Mouse (Mus musculus) v-Abl transformed pro-B cells (cell line): ENCODE data around the gene Ano2.

ENCODE experiments used
- in situ Hi-C, 2 experiments: fragments of 400-800 bp; cut with MboI; formaldehyde crosslinking; loops; one replicate each; pipeline ENCODE4 v1.15.1; 2025; ENCODE audit not compliant: unreplicated experiment in 2 of 2

Ano2 gene

DNA sequence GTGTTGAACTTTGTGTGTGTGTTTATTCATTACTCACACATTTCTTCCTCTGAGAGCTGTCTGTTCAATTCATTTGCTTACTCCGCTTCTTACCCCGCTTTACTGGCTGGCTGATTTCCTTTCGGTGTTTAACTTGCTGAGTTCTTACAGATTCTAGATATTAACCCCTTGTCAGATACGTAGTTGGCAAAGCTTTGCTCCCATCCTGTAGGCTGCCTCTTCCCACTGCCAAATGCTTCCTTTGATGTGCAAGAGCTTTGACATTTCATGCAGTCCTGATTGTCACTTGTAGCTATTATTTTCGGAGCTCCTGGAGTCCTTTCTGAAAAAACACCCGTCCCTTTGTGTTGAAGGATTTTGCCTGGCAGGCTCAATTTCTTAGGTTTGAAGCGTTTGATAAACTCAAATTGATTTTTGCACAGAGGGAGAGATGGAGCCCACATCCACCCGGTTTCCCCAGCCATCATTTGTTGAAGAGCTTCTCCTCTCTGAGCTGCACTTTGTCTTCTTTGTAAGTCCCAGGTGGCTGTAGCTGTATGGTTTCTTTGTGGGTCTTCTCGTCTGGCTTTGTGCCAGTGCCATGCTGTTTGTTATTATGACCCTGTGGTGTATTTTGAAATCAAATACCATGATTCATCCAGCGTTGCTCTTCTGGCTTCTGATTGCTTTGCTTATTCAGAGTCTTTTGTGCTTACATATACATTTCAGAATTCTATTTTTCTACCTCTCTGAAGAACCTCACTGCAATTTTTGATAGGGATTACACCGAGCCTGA, 47.5 kb downstream of the Ano2 start:
- in situ Hi-C loops = no loop called here

GRCm38 (mm10) chr6:125743203-125744100, 53.2 kb downstream of the Ano2 start:
- in situ Hi-C loops = no loop called here

DNA sequence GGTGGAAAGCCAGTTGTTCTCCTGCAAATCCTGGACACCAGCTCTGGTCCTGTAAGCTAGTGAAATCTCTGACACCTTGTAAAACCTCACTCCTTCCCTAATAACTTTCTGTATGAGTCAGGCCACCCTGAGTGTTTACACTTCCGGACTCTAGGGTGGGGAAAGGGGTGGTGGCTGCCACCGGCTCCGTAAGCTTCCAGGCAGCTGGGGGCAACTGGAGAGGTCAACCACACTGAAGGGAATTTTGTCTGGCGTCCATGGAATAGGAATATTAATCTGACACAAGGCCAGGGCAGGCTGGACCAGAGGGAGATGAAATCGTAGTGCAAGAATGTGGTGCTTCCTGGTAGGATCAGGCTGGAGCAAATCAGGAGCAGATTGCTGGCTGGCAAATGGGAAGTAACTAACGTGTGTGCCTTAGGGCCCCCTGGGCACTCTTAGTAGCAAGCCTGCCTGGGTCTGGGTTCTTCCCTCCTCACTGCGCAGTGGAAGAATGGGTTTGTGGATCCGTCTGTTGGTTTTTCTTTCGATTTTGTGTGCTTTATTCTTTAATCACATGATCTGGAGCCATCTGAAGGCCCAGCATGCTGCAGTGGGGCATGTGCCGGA, 57.2 kb downstream of the Ano2 start:
- in situ Hi-C loops = no loop called here

DNA sequence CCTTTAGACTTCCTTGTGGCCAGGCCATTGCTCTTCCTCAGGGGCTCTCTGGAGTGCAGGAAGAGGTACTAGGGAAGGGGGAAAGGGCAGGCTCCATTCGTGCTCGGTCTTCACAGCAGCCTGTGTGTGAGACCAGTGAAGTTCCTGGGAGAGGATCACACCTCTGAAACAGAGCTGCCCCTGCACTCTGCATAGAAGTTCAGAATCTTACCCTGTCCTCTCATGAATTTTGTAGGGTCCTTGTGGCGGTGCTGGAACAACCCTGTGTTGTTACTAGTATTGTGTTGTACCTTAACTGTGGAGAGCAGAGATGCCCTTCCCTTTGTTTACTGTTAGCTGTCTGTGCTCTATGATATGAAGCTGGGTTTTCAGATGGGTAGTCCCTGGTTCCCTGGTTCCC, 58.4 kb downstream of the Ano2 start:
- in situ Hi-C loops = no loop called here

- in situ Hi-C loops = no loop called here
Observed at GRCm38 (mm10) chr6:125762851-125763519, 72.8 kb downstream of the Ano2 start.

- in situ Hi-C loops = no loop called here
Observed at GRCm38 (mm10) chr6:125773256-125773655, 83.0 kb downstream of the Ano2 start.

DNA sequence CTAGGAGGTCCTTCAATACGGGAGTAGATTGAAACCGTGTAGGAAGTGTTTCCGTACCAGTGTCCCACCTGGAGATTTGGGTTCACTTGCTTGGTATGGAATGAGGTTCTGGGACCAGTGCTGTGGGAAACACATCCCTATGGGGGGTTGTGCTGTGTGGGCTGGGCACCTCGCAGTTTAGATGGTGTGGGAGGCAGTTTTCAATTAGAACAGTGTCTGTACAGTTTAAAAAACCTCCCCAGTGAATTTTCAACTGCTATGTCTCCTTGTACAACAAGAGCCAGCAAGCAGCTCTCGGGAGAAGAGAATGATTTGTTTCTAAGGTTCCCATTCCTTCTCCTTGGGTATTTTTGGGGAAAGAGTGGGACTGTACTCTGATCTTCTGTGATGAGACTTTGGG, 86.1 kb downstream of the Ano2 start:
- in situ Hi-C loops = no loop called here

GRCm38 (mm10) chr6:125802954-125803353, 112.7 kb downstream of the Ano2 start:
- in situ Hi-C loops = no loop called here

DNA sequence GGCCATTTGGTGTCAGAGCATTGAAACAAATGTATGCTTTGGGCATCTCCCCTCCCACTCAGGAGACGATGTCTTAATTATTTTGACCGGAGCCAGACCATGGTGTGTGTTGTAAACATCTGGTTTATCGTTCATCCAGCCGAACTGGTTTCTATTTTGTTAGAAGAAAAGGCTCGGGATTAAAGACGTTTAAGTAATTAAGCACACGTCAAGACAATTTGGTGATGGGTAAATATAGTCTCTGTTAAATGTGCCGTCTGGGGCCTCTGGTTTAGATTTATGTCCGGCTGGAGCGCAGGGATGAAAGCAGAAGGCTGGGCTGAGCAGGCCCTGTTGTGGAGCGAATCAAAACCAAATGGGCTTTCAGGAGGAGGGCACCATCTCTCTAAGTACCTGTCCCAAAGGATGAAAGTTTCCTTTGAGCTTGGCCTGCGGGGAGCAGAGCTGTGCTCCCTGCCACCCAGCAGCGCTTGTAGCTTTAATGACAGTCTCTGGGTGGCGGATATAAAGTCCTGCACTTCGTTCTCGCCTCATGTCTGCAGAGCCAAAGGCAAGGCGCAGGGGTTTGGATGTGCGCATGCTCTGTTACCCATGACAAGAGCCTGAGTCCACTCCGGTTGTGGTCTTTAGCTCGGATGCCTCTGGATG, 113.3 kb downstream of the Ano2 start:
- in situ Hi-C loops = no loop called here

DNA sequence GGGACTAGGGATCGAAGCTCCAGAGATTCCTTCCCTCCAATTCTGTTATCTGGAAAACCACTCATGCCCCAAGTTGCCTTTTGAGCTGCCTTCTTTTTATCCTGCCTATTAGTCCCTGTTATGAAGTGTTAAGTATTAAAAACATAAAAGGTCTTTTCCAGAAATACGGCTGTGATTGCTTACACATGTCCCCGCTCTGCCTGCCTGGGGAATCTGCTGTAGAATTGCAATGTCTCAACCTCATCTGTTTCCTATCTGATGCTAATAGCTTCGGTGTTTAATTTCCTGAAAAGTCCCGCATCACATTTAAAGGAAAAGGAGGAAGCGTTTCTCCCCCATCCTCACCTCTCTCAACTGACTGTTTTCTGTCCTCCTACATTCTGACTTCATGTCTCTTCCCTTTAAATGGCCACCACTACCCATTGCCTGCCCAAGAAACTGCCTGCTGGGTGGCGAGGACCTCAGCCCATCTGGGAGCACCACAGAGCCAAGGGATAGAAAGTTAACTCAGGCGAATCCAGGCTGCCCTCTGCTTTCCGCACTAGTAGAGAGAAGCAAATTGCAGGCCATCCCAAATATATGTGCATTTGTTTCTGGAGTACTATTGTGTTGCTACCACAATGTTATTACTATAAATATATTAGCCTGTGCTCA, 118.9 kb downstream of the Ano2 start:
- in situ Hi-C loops = no loop called here

DNA sequence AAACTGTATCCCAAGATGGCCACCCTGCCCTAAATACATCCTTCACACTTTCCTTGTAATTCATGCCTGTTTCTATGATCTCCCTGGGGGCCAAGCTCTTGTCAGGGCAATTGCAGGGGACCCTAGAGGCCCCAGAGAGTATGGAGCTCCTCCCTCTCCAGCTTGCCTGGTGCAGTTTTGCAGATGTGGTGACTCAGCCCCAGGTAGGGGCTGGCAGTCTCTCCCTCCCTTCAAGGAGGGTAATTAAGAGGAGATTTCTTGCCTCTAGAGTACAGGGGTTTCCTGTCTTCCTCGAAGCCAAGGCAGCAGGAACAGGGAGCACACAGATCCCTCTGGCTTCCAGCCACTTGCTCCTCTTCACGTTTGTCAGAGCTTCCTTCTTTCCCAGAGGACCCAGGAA, 121.2 kb downstream of the Ano2 start:
- in situ Hi-C loops = no loop called here

- in situ Hi-C loops = no loop called here
Observed at GRCm38 (mm10) chr6:125838121-125838520, 147.9 kb downstream of the Ano2 start.

DNA sequence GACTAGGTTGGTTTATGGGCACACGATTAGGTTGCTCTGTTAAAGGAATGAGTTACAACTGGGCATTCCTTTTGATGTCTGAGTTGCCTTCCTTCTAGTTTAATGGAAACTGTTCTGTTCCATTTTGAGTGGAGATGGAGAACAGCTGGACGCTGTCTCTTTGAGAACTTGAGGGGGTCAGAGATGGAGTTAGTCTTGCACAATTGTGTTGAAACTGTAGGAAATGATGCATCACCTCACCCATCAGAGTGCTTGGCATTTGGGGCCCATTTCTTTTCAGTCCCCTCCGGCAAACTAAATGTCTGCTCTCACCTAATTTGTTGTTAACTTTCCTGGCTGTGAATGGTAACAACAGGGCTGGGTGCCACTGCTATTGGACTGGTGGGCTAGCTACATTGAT, 151.1 kb downstream of the Ano2 start:
- in situ Hi-C loops = no loop called here

GRCm38 (mm10) chr6:125851196-125851595, 161.0 kb downstream of the Ano2 start:
- in situ Hi-C loops = no loop called here

DNA sequence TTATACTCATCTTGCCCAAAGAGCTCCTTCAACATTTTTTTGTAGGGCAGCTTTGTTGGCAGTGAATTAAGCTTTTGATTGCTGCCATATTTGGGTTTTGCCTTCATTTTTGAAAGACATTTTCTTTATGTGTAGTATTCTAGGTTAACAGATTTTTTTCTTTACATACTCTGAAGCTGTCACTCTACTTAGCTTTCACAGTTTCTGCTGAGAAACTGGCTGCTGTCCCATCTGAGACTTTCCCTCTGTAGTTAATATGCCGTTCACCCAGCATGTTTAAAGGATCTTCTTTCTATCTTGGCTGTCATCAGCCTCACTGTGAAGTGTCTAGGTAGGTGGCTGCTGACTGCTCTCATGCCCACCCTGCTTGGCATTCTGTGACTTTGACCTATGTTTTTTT, 168.1 kb downstream of the Ano2 start:
- in situ Hi-C loops = no loop called here

GRCm38 (mm10) chr6:125868516-125868915, 178.3 kb downstream of the Ano2 start:
- in situ Hi-C loops = no loop called here

DNA sequence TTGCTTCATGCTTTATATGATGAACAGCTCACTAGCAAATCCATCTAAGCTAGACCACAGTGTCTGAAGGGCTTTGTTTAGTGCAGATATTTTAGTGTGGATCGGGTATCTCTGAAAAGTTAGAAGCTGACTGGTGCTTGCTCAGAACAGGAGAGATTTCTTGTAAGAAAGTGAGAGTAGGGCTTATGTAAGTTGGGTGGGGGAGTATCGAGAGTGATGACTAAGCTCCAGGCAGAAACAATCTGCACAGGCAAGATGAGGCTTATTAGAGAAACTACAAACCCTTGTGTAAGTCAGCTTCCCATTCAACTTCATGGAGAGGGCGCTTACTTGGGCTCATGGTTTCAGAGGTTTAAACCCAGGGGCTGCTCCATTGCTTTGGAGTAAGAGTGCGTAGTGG, 181.3 kb downstream of the Ano2 start:
- in situ Hi-C loops = no loop called here

DNA sequence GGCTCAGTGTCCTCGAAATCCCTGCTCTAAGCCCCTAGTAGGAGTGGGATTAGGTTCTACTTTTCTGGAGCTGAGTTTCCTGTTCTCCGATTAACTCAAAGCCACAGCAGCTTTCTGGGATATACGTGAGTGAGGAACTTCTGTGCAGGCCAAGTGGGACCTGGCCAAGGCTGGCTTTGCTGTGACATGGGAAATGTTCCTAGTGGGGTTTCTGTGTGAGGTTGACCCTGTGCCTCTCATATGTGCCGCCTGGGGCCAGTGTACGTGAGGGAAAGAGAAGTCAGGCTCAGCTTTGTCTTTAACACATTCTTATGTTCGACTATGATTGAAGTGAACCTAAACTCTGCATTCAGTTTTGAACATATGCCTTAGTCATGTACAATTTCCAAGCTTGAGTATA, 184.5 kb downstream of the Ano2 start:
- in situ Hi-C loops = no loop called here

DNA sequence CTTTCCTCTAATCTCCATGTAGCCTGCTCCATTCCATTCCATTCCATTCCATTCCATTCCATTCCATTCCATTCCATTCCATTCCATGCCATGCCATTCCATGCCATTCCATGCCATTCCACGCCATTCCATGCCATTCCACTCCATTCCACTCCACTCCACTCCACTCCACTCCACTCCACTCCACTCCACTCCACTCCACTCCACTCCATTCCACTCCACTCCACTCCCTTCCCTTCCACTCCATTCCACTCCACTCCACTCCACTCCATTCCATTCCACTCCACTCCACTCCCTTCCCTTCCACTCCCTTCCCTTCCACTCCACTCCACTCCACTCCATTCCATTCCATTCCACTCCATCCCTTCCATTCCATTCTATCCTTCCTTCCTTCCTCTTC, 186.7 kb downstream of the Ano2 start:
- in situ Hi-C loops = no loop called here

DNA sequence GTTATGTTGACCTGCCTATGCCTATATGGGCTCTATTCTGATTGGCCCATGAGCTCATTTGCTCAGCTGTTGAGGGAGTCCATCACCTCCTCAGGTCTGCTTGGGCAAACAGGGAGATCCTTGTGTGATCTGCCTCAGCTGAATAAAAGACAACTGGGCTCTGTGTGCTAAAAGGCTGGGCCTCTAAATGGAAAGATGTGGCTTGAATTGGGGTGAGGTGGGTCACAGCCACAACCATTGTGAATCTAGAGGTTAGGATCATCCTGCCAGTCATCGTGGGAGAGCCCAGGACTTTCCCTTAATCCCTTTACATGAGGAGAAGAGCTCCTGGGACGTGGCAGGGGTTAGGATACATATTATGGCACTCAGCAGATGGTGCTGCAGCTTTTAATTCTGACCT, 188.5 kb downstream of the Ano2 start:
- in situ Hi-C loops = no loop called here
